Comparison of ENCODE assay signal across 11 mouse cellular contexts in the genomic region with DNA sequence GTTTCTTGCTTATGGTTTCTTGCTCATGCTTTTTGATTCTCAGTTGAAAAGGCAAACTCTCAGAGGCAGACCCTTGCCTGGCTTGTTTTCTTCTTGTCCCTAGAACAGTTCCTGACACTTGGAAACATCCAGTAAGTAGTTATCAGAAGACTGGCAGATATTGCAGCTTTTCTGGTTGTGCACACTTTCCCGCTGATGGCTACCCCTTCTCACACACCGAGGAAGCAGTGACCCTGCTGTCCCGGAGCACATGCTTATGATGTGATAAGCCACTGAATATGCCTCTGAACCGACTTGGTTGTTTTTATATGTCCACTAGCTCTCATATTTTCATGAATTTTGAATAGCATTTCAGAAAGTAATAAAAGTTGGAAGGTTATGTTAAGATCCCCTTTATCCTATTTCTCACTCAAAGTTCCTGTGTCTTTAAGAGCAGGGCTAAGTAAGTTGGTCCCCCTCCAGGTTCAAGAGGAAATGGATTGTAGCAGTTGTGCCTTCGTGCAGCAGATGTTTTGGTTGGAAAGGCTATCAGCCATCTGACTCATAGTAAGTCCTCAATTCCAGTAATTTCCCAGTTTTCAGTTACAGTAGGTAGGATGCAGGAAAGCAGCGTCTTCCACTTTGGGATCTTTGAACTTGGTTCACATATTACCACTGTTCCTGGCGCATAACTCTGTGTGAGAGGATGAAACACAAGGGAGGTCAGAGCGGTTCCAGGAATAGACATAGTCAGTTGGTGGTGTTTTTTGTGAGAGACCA.
A peak's percentile ranks its signal among the peaks of the same experiment; 100 is the strongest.
DNase-seq lines count a peak whose midpoint lies in the region; ATAC-seq and TF ChIP-seq lines count a peak whose summit lies in the region.
"Had no signal": no experiment of that assay in that cellular context is flagged by ENCODE, and none has a peak within 500 bp of the region (broad histone marks: within the 10 kb centered on the region; RNA-seq: fewer than 3 reads in every experiment).

No protein-coding gene starts in this region.

- H3K36me3 ChIP-seq in heart, embryonic 16.5 days (ENCODE audit: control insufficient read depth, insufficient read depth), result no peaks in the 10 kb centered on the region
- no peaks in the 10 kb centered on the region for H3K36me3 ChIP-seq in intestine, embryonic 16.5 days (ENCODE audit: control insufficient read depth, insufficient read depth, low read length)
- H3K36me3 ChIP-seq: midbrain, embryonic 12.5 days had no signal

- no peaks in the 10 kb centered on the region for H3K9me3 ChIP-seq in heart, embryonic 16.5 days (replicated peaks; ENCODE audit: control insufficient read depth, low read length)
- no peaks in the 10 kb centered on the region for H3K9me3 ChIP-seq in intestine, embryonic 16.5 days (ENCODE audit: control insufficient read depth, low read length)
- H3K9me3 ChIP-seq: midbrain, embryonic 12.5 days had no signal

- peak; percentile 55 for DNase-seq in gastrocnemius, adult 2 months
- DNase-seq in gastrocnemius, postnatal 10 days, result no peak
- peak; percentile 22 for DNase-seq in brain, adult 2 months (ENCODE audit: low read depth, low spot score)
- peak; percentile 36 for DNase-seq in lung, postnatal 10 days
- no peak for DNase-seq in thymus, postnatal 0 days (ENCODE audit: low spot score)
- no peak for DNase-seq in spleen, adult 18-20 months

- H3K4me2 ChIP-seq in heart, embryonic 16.5 days (ENCODE audit: low read depth, low read length), result peak overlapping the region; percentile 27
- no peak overlapping the region for H3K4me2 ChIP-seq in intestine, embryonic 16.5 days (ENCODE audit: low read depth, low read length)
- H3K4me2 ChIP-seq: midbrain, embryonic 12.5 days had no signal

- H3K9ac ChIP-seq in heart, embryonic 16.5 days (ENCODE audit: low read length), result peak overlapping the region; percentile 17; the same call in 1 of the 2 replicates
- H3K9ac ChIP-seq in intestine, embryonic 16.5 days (ENCODE audit: low read depth, low read length), result no peak overlapping the region
- H3K9ac ChIP-seq: midbrain, embryonic 12.5 days had no signal

- WGBS in heart, embryonic 16.5 days, result 31% methylated on average over 8 of the region's 8 CpGs
- WGBS in intestine, embryonic 16.5 days, result 65% methylated on average over 8 of the region's 8 CpGs

- no peak for TF ChIP-seq CTCF in gastrocnemius, adult 2 months (IDR thresholded peaks at IDR 0.05)

- peak overlapping the region; percentile 60 for H3K4me3 ChIP-seq in gastrocnemius, adult 2 months
- H3K4me3 ChIP-seq in heart, embryonic 16.5 days (ENCODE audit: low read length), result no peak overlapping the region
- no peak overlapping the region for H3K4me3 ChIP-seq in intestine, embryonic 16.5 days (ENCODE audit: low read length)
- H3K4me3 ChIP-seq: left cerebral cortex, adult 2 months; midbrain, embryonic 12.5 days had no signal

- ATAC-seq in heart, embryonic 16.5 days (replicated peaks; ENCODE audit: extremely low read depth, insufficient read depth, low FRiP score), result peak; percentile 79
- no peak for ATAC-seq in intestine, embryonic 16.5 days

- H3K27me3 ChIP-seq in heart, embryonic 16.5 days (ENCODE audit: control insufficient read depth, insufficient read depth, low read length), result no peaks in the 10 kb centered on the region
- H3K27me3 ChIP-seq in intestine, embryonic 16.5 days (replicated peaks; ENCODE audit: control insufficient read depth, insufficient read depth, low read length), result no peaks in the 10 kb centered on the region
- H3K27me3 ChIP-seq: CH12.LX; midbrain, embryonic 12.5 days had no signal

- peak overlapping the region; percentile 74 for H3K27ac ChIP-seq in gastrocnemius, adult 2 months
- peak overlapping the region; percentile 85 for H3K27ac ChIP-seq in heart, embryonic 16.5 days (ENCODE audit: low read length)
- H3K27ac ChIP-seq in intestine, embryonic 16.5 days (ENCODE audit: low read length), result no peak overlapping the region
- H3K27ac ChIP-seq: left cerebral cortex, adult 2 months; midbrain, embryonic 12.5 days had no signal

- intact Hi-C loops in gastrocnemius, adult 2 months (cut with DNase I), result loop anchor here (10.0 kb wide), 1 partner anchor 172 kb away; no protein-coding TSS in a partner anchor

- peaks cover 11% of the 10 kb centered on the region for H3K4me1 ChIP-seq in heart, embryonic 16.5 days (ENCODE audit: control insufficient read depth, insufficient read depth, low read length)
- H3K4me1 ChIP-seq in intestine, embryonic 16.5 days (ENCODE audit: control insufficient read depth, insufficient read depth, low read length), result no peaks in the 10 kb centered on the region
- H3K4me1 ChIP-seq: midbrain, embryonic 12.5 days had no signal

Comparison
In these comparisons a context has a peak if more than half of its experiments do, and no peak if none do; other contexts are left out.
1. DNase-seq: peak in gastrocnemius, adult 2 months (single experiment), brain, adult 2 months (single experiment) and lung, postnatal 10 days (single experiment); none in gastrocnemius, postnatal 10 days (single experiment), thymus, postnatal 0 days (single experiment) and spleen, adult 18-20 months (0 of 2).